Mouse (Mus musculus) limb, embryonic 15.5 days (tissue): Measurements from ENCODE around the gene Scn5a. TPM values are rescaled to one million over a fixed set of nuclear protein-coding genes. Genes with fewer than 3 reads are reported as not detected.

ENCODE experiments used
- ATAC-seq: fragments of 200-750 bp; cut with Nextera tagmentation; 2 replicates; pipeline ENCODE4 v1.8.0; 2017; ENCODE audit warnings: low read depth, moderate TSS enrichment; ENCODE audit not compliant: insufficient number of reproducible peaks, low FRiP score, low TSS enrichment
- H3K27ac ChIP-seq: fragments of 300-500 bp; sonication (generic); 2 replicates; pipeline ENCODE4 v1.5.1; 2015; ENCODE audit warnings: moderate library complexity, mild to moderate bottlenecking, inconsistent platforms
- H3K27me3 ChIP-seq: fragments of 300-500 bp; sonication (generic); 2 replicates; pipeline ENCODE4 v1.6.1; 2015; ENCODE audit warnings: inconsistent platforms
- H3K36me3 ChIP-seq: fragments of 300-500 bp; sonication (generic); 2 replicates; pipeline ENCODE4 v1.6.1; 2015; ENCODE audit warnings: inconsistent platforms
- H3K4me1 ChIP-seq: fragments of 300-500 bp; sonication (generic); 2 replicates; pipeline ENCODE4 v1.6.1; 2015; ENCODE audit warnings: inconsistent platforms
- H3K4me2 ChIP-seq: fragments of 300-500 bp; sonication (generic); 2 replicates; pipeline ENCODE4 v1.6.1; 2015; ENCODE audit warnings: mild to moderate bottlenecking, inconsistent platforms
- H3K4me3 ChIP-seq: fragments of 300-500 bp; sonication (generic); 2 replicates; pipeline ENCODE4 v1.5.1; 2015; ENCODE audit warnings: mild to moderate bottlenecking, inconsistent platforms
- H3K9ac ChIP-seq: fragments of 300-500 bp; sonication (generic); 2 replicates; pipeline ENCODE4 v1.6.1; 2015; ENCODE audit warnings: inconsistent platforms
- H3K9me3 ChIP-seq: fragments of 300-500 bp; sonication (generic); 2 replicates; pipeline ENCODE4 v1.6.1; 2016; ENCODE audit warnings: inconsistent platforms
- WGBS: fragments of 180-500 bp; shearing (Covaris S2); methylation state at CpG from one replicate; pipeline ENCODE4 v1.1.7; 2015; 5-methylcytosine and 5-hydroxymethylcytosine counted together
- polyA plus RNA-seq: library from polyadenylated mRNA; unstranded; fragments of >200 nt; fragmentation: Nextera tagmentation; extraction: Ambion mirVana; gene quantifications from 2 replicates; pipeline ENCODE4 v1.2.1, GENCODE M21; 2015

The Scn5a gene
- polyA plus RNA-seq, 1 experiment from 2014 or later, result 0.17 TPM

DNA sequence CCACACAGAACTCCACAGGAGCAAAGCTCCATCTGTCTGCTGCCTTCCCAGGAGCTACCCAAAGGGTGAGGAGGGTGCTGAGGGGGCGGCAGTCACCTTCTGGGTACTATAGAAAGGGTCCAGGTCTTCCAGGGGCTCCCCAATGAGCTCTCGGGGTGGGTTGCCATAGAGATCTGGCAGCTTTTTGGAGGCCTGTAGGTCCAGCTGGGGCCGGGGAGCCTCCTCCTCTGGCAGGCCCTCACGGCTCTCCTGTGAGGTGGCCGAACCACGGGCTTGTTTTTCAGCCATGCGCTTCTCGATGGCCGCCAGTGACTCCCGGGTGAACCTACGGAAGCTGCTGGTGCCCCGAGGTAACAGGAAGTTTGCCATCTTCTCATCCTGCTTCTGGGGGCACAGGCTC is 16.6 kb downstream of the Scn5a start:
- Histone ChIP-seq H3K9me3 (no peaks in the 10 kb centered on the region), H3K36me3 (no peaks in the 10 kb centered on the region), H3K4me3 (no peak overlapping the region), H3K9ac (no peak overlapping the region), H3K4me1 (peaks cover 10% of the 10 kb centered on the region), H3K27ac (no peak overlapping the region), H3K4me2 (no peak overlapping the region), H3K27me3 (peaks cover 22% of the 10 kb centered on the region)
- no peak for ATAC-seq
- whole genome bisulfite sequencing, result 62% methylated on average over 12 of the region's 12 CpGs

DNA sequence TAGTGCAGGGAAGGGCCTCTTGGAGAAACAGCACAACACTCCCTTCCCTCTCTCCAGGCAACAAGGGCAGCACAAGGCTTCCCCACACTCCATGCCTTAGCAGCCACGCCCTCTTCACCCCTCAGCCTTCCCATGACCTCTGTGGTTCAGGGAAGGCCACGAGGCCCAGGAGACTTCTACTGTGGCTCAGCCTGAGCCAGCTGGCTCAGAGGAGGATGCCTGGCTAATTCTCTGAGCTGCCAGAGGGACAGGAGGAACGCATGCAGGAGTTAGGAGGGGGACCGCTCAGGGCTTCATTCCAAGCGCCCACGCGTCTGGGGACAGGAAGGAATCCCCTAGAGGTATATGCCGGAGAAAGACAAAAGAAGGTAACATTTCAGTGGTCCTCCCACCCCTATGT is 17.1 kb downstream of the Scn5a start:
- no peaks in the 10 kb centered on the region for H3K36me3 ChIP-seq
- no peak overlapping the region for H3K27ac ChIP-seq
- peaks cover 17% of the 10 kb centered on the region for H3K27me3 ChIP-seq
- 57% methylated on average over 8 of the region's 8 CpGs for WGBS
- no peaks in the 10 kb centered on the region for H3K9me3 ChIP-seq
- ATAC-seq, result no peak
- H3K9ac ChIP-seq, result no peak overlapping the region
- no peak overlapping the region for H3K4me2 ChIP-seq
- no peak overlapping the region for H3K4me3 ChIP-seq
- peaks cover 10% of the 10 kb centered on the region for H3K4me1 ChIP-seq

DNA sequence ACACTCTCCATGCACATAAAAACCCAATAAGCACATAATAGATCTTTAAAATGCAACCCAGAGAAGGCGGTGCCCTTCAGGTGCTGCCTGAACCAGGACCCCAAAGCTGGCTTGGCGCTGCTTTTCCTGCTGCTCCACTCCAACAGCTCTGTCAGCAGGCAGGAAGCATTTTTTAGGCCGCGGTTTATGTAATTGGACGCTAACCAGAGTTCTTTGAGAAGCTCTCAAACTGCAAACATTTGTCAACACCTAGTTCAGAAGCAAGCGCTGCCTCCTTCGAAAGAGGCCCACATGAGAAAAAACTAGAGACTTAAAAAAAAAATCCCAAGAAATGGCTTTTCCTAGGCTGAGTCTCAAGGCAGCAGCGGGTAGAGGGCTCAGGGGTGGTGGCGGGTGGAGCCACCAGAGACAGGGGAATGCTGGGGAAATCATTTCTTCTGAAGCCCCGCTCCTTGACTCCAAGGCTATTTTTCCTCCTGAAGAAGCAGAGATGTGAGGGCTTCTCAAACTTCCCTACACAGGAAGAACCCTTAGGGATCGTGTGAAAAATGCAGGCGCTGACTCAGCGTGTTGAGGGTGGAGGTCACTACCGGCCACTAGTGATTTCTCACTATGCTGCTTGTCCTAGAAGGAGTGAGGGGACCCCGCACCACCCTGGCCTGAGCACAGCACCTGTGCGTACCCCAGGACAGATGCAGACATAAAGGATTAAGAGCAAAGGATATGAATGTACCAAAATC is 19.1 kb downstream of the Scn5a start:
- Histone ChIP-seq H3K9ac (no peak overlapping the region), H3K27me3 (no peaks in the 10 kb centered on the region), H3K4me1 (peaks cover 10% of the 10 kb centered on the region), H3K36me3 (no peaks in the 10 kb centered on the region), H3K4me3 (no peak overlapping the region), H3K27ac (no peak overlapping the region), H3K4me2 (no peak overlapping the region), H3K9me3 (no peaks in the 10 kb centered on the region)
- ATAC-seq, result no peak
- WGBS, result 52% methylated on average over 16 of the region's 16 CpGs

DNA sequence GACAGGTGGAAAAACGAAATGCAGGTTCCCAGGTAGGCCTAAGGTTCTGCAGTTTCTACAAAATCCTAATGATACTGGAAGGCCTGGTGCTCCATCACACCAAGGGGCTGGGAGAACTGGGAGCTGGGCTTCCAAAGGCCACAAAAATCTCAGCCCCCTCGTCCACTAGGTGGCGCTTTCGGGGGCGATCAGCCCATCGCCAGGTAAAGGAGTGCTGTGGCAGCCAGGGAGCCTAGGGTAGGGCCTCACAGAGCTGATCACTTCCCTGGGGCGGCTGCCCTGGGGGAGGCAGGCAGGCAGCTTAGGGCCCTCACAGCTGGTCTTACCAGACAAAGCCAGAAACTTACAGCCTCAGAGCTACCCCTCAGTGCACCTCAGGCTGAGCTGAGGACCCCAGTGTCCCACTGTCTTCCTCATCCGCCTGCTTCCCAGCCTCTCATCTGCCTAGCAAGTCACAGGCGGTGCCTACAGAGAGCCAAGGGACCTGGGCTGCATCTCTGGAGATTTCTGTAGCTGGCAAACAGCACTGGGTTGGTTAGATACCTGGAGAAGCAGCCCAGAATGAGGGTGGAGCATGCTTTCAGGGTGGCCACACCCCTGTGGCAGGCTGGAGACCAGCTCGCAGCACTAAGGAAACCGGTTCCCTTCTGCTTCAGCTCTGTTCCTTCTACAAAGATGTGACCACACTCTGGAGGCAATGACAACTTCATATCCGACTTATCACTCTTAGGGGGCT is 20.5 kb downstream of the Scn5a start:
- Histone ChIP-seq H3K4me1 (peaks cover 10% of the 10 kb centered on the region), H3K4me3 (no peak overlapping the region), H3K9ac (no peak overlapping the region), H3K36me3 (no peaks in the 10 kb centered on the region), H3K4me2 (no peak overlapping the region), H3K9me3 (no peaks in the 10 kb centered on the region), H3K27me3 (no peaks in the 10 kb centered on the region), H3K27ac (no peak overlapping the region)
- WGBS, result 28% methylated on average over 12 of the region's 12 CpGs
- ATAC-seq, result no peak

DNA sequence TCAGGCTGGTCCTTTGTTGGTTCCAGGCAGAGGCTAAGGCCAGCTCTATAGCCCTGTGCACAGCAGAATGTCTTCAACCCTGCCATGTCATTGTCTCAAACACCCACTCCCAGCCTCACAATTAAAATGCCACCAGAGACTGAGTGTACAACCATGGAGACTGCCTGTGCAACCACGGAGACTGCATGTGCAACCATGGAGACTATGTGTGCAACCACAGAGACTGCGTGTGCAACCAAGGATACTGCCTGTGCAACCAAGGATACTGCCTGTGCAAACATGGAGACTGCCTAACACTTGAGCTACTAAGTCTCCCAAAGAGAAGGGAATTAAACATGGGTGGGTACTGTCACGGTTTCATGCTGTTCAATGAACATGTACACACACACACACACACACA is 22.8 kb downstream of the Scn5a start:
- H3K4me3 ChIP-seq, result no peak overlapping the region
- no peaks in the 10 kb centered on the region for H3K27me3 ChIP-seq
- no peak overlapping the region for H3K4me2 ChIP-seq
- no peaks in the 10 kb centered on the region for H3K9me3 ChIP-seq
- no peaks in the 10 kb centered on the region for H3K36me3 ChIP-seq
- ATAC-seq, result no peak
- 0 out of 2 replicates have a peak, but pooled peaks cover 4% of the 10 kb centered on the region for H3K4me1 ChIP-seq
- WGBS, result 87% methylated on average over 3 of the region's 3 CpGs
- no peak overlapping the region for H3K27ac ChIP-seq
- no peak overlapping the region for H3K9ac ChIP-seq

DNA sequence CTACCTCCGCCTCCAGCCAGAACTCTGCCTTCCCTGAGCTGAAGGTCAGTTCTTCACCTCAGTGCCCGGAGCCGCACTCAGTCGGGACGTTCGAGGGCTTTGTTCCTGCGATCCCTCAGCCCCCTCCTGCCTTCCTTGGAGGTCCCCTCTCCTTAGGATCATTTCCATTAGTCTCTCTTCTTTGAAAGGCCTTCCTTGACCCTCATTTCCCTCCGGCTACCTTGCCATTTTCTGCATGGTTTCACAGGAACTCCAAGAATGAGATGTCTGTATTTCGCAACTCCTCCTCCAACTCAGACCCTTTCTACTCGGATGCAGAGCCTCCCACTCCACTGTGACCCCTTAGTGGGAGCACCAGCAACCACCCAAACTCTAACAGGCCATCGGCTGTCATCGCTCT is 31.3 kb downstream of the Scn5a start:
- no peak for ATAC-seq
- Histone ChIP-seq H3K9ac (no peak overlapping the region), H3K27me3 (no peaks in the 10 kb centered on the region), H3K36me3 (no peaks in the 10 kb centered on the region), H3K4me3 (no peak overlapping the region), H3K4me1 (no peaks in the 10 kb centered on the region), H3K27ac (no peak overlapping the region), H3K4me2 (no peak overlapping the region), H3K9me3 (no peaks in the 10 kb centered on the region)
- WGBS, result 79% methylated on average over 12 of the region's 12 CpGs

- Histone ChIP-seq H3K4me1 (no peaks in the 10 kb centered on the region), H3K36me3 (no peaks in the 10 kb centered on the region), H3K4me2 (no peak overlapping the region), H3K27ac (no peak overlapping the region), H3K27me3 (no peaks in the 10 kb centered on the region), H3K9me3 (no peaks in the 10 kb centered on the region), H3K4me3 (no peak overlapping the region), H3K9ac (no peak overlapping the region)
- 81% methylated on average over 8 of the region's 8 CpGs for WGBS
- ATAC-seq, result no peak
Observed at GRCm38 (mm10) chr9:119547128-119547527, 31.7 kb downstream of the Scn5a start.

GRCm38 (mm10) chr9:119540726-119541125 is 38.1 kb downstream of the Scn5a start:
- H3K4me1 ChIP-seq, result peaks cover 5% of the 10 kb centered on the region; the same call in 1 of the 2 replicates
- no peaks in the 10 kb centered on the region for H3K9me3 ChIP-seq
- H3K27me3 ChIP-seq, result no peaks in the 10 kb centered on the region
- no peak overlapping the region for H3K9ac ChIP-seq
- H3K4me2 ChIP-seq, result no peak overlapping the region
- H3K4me3 ChIP-seq, result no peak overlapping the region
- 92% methylated on average over 9 of the region's 9 CpGs for WGBS
- ATAC-seq, result no peak
- no peaks in the 10 kb centered on the region for H3K36me3 ChIP-seq
- no peak overlapping the region for H3K27ac ChIP-seq

- no peaks in the 10 kb centered on the region for H3K9me3 ChIP-seq
- WGBS, result 69% methylated on average over 4 of the region's 4 CpGs
- H3K9ac ChIP-seq, result no peak overlapping the region
- no peak overlapping the region for H3K4me3 ChIP-seq
- H3K4me2 ChIP-seq, result no peak overlapping the region
- H3K4me1 ChIP-seq, result peaks cover 5% of the 10 kb centered on the region; the same call in 1 of the 2 replicates
- no peaks in the 10 kb centered on the region for H3K36me3 ChIP-seq
- H3K27ac ChIP-seq, result no peak overlapping the region
- no peak for ATAC-seq
- 0 out of 2 replicates have a peak, but pooled peaks cover 6% of the 10 kb centered on the region for H3K27me3 ChIP-seq
Observed at GRCm38 (mm10) chr9:119537823-119538222, 41.0 kb downstream of the Scn5a start.

DNA sequence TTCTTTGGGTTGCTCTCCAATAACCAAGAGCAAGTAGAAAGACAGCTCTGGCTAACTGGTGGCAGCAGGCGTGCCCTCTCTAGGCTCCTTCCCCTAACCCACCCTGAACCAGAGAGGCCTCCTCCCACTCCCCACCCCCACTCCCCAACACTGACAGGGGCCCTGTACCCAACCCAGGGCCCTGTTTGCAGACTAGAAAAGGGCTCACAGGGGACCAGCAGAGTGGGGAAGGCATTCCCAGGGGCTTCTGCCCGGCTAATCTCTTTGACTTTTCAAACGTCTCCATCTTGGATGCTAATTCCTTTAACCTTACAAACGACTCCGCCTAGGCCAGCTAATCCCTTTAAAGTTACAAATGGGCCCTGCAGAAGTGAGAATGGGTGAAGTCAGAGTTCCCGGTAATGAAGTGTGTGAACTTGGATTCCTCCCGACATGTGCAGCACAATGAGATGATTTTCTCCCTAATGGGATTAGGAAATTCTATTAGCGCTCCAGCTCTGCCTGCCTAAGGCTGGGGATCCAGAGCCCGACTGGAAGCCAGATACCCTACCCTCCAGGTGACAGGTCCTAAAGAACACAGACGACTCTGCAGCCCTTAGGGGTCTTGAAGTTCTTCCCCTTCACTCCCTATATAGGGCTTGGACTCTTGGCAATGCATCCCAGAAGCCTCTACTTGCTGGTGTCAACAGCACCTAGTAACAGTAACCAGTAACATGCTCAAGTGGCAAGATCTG is 47.0 kb downstream of the Scn5a start:
- Histone ChIP-seq H3K27ac (no peak overlapping the region), H3K4me1 (no peaks in the 10 kb centered on the region), H3K36me3 (no peaks in the 10 kb centered on the region), H3K27me3 (0 out of 2 replicates have a peak, but pooled peaks cover 13% of the 10 kb centered on the region), H3K9me3 (no peaks in the 10 kb centered on the region), H3K9ac (no peak overlapping the region), H3K4me3 (no peak overlapping the region), H3K4me2 (no peak overlapping the region)
- WGBS, result 23% methylated on average over 10 of the region's 10 CpGs
- no peak for ATAC-seq

DNA sequence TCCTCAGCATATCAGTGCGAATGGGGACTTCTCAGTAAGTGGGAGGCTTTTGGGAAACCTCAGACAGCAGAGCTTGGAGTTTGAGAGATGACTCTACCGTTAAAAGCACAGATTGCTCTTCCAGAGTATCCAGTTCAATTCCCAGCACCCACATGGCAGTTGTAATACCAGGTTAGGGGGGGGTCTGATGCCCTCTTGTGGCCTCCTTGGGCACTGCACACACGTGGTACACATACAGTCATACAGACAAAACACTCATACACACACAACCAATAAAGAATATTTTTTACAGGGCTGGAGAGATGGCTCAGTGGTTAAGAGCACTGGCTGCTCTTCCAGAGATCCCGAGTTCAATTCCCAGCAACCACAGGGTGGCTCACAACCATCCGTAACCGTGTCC is 54.3 kb downstream of the Scn5a start:
- no peak overlapping the region for H3K9ac ChIP-seq
- no peak overlapping the region for H3K4me3 ChIP-seq
- 88% methylated on average over 6 of the region's 6 CpGs for whole genome bisulfite sequencing
- H3K27ac ChIP-seq, result no peak overlapping the region
- no peak for ATAC-seq
- H3K4me2 ChIP-seq, result no peak overlapping the region
- no peaks in the 10 kb centered on the region for H3K9me3 ChIP-seq
- H3K4me1 ChIP-seq, result 0 out of 2 replicates have a peak, but pooled peaks cover 3% of the 10 kb centered on the region
- H3K27me3 ChIP-seq, result no peaks in the 10 kb centered on the region
- H3K36me3 ChIP-seq, result no peaks in the 10 kb centered on the region

DNA sequence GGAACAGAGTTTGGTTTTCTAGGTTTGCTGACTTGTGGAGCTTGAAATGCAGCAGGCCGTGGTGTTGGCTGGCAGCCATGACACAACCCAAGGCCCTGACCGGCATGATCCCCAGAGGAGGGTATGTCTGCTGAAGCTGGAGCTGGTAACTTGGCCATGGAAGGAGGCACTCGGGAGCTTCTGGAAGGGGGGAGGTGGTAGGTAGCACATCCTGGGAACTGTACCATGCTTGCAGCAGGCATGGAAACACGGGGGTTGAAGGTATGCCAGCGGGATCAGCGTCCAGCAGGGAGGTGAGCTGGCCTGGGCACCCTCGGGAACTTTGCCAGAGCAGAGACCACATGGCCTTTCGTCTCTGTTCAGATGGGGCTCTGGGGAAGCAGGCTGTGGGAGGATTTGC is 55.5 kb downstream of the Scn5a start:
- H3K4me1 ChIP-seq, result 0 out of 2 replicates have a peak, but pooled peaks cover 3% of the 10 kb centered on the region
- H3K4me2 ChIP-seq, result no peak overlapping the region
- H3K36me3 ChIP-seq, result no peaks in the 10 kb centered on the region
- no peak overlapping the region for H3K9ac ChIP-seq
- H3K27me3 ChIP-seq, result peaks cover 5% of the 10 kb centered on the region; the same call in 1 of the 2 replicates
- WGBS, result 71% methylated on average over 8 of the region's 8 CpGs
- no peak for ATAC-seq
- no peaks in the 10 kb centered on the region for H3K9me3 ChIP-seq
- no peak overlapping the region for H3K27ac ChIP-seq
- no peak overlapping the region for H3K4me3 ChIP-seq
